Mouse (Mus musculus): ENCODE data around the gene Dusp5.
"Not testable (repeated sequence)": the region's sequence is repeated elsewhere in the genome, so short reads cannot be mapped to it uniquely, and the experiment has no call there.

The Dusp5 gene

DNA sequence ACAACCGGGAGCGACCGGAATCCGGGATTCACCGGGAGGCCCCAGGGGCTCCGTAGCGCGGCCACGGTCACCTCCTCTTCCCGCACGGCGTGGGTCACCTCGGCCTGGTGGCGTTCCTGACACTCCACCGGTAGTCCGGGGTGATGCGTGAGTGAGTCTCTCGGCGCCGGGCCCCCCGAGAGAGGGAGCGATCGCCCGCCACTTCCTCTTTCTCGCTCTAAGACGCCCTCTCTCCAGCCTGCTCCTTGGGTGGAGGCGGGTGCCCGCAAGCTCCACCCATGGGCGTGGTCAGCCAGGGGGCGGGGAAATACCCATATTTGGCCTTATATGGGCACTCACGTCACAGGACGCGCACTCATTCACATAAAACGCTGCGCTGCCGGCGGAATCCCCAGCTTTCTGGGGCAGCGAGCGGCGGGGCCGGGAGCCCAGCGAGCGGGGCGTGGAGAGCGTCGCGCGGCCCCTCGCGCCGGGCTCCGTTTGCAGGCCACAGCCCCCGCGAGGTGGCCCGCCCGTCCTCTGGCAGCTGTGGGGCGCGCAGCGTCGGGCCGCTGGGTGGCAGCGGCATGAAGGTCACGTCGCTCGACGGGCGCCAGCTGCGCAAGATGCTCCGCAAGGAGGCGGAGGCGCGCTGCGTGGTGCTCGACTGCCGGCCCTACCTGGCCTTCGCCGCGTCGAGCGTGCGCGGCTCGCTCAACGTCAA lies at the start of gene Dusp5:
Gene Dusp5, plus strand, starts transcription at position 358 of the 703 bp plus-strand sequence.
- peak; percentile 98 for DNase-seq (ENCODE audit: low read depth, low spot score)

DNA sequence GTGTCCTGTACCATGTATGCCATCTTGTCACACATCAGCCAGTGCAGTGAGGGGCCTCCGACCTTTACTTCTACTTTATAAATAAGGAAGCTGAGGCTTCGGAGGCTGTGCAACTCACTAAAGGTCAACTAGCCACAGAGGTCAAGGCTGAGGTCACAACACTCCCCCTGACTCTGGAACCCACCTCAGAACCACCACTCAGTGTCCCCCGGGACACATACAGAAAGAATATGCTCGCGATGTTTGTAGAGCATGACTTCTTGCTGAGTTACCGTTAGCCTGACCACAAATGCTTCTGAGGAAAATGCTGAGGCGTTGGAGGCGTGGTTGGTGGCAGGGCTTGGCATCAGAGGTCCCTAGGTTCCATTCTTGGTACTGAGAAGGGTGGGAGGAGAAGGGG lies 49.3 kb upstream of the Dusp5 start:
- DNase-seq (ENCODE audit: low read depth, low spot score) = no peak

DNA sequence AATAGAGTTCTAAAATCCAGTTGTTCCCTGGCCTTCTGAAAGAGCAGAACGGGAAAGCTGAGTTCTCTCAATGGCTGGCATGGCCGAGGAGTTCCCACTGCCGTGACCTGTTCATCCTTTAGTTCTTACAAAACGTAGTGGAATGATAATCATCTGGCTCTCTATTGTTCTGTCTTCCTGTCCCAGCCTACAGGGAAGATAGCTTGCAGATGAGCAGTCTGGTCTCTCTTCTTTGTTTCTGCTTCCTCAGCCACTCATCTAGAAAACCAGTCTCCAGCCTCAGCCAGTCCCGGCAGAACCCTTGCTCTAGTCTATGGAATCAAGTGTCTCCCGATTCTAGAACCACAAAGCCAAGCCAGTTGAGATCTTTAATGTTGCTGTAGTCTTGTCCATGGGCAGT lies 46.8 kb upstream of the Dusp5 start:
- no peak for DNase-seq (ENCODE audit: low read depth, low spot score)

DNA sequence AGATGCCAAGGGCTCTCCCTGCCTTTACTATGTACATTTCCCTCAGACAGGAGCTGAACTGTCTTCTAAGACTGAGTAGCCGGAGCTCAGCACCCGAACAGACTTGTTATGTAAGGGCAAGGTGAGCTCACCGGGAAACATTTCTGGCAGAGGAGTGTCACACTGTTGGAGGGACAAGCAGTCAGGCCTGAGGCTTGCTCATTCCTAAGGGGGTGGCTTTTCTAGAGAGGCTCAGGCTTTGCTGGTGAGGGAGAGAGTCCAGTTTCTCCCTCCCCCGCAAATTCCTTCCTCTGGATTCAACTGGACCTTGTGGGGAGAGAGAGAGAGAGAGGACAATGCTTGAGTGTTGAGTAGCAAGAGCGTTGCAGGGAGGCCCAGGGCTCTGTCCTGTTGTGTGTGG lies 46.4 kb upstream of the Dusp5 start:
- peak; percentile 59 for DNase-seq (ENCODE audit: low read depth, low spot score)

DNA sequence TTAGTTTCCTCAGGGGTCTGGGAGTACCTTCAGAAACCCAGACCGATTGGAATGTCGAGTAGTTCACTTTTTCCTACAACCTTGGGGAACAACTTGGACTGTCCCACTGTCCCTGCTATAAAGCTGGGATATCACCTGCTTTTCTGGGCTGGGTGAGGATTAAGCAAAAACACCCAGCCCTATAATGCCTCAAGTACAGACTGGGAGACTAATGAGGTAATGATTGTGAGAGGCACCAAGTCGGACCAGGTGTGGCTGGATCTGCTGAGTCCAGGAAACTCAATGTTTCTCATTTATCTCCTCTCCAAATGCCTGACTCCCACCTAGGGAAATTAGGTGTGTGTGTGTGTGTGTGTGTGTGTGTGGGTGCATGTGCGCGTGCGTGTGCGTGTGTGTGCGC lies 44.9 kb upstream of the Dusp5 start:
- no peak for DNase-seq (ENCODE audit: low read depth, low spot score)

DNA sequence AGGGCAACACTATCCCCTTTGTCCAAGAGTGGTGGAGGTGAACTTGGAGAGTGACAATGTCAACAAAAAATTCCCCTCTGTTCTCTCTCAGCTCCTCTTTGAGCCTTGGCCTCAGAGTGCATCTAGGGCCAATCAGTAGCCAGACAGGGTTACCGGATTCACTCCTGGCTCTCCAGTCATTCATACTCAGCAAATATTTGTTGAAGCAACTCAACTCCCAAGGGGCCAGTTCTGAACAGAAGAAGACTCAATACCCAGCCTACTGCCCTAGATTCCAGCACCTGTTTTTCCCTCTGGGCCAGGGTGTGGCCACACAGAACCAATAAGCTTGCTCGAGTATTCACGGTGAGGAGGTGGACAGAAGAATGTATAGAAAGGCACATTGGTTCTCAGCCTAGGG lies 44.0 kb upstream of the Dusp5 start:
- no peak for DNase-seq (ENCODE audit: low read depth, low spot score)

DNA sequence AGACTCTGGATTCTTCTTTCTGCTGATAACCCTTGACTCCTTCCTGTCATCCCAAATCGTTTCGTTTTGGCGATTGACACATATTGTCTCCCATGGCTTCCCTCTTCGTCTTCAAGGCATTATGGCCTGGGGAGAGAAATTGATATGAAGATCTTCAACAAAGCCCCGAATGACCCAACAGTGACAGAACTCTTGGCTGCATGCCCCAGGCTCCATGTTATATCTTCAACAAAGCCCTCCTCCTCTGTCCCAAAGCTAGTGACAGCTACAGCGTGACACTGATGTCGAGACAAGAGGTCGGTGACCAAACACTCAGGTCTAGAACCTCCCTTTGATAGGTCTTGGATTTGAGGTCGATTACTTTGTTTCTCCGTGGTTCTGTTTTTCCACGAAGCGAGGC lies 39.7 kb upstream of the Dusp5 start:
- DNase-seq (ENCODE audit: low read depth, low spot score) = no peak

DNA sequence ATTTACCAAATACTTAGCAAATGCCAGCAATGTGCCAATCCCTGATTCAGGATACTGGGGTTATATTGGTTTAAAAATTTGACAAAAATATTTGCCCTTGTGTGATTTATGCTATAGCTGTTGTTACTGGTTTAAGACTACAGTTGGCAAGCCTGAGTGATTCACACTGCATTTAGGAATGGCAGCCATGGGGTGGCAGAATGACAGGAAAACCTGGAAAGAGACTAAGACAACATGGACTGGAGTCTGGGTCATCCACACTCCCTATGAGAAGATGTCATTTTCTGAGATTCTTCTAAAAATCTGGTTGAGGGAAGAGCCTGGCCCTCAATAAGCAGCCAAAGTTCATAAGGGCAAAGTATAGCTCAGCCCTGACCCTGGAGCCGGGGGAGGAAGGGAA lies 39.0 kb upstream of the Dusp5 start:
- DNase-seq (ENCODE audit: low read depth, low spot score) = peak; percentile 73

DNA sequence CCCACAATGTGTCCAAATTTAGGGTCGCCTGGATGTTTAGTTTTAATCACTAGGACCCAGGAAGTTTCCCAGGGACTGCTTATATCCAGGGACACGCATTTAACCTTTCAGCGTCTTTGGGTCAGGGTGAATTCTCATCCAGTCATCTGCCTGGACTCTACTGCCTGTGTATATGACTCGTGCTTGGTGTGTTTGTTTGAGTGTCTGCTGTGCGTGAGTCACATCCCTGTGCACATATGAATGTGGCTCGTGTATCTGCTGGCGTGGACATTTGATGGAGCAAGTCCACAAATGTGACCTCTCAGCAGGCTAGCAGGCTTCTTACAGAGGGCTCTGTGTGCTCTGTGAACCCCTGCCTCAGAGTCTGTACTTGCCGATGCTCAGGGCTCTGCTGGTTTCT lies 38.0 kb upstream of the Dusp5 start:
- no peak for DNase-seq (ENCODE audit: low read depth, low spot score)

DNA sequence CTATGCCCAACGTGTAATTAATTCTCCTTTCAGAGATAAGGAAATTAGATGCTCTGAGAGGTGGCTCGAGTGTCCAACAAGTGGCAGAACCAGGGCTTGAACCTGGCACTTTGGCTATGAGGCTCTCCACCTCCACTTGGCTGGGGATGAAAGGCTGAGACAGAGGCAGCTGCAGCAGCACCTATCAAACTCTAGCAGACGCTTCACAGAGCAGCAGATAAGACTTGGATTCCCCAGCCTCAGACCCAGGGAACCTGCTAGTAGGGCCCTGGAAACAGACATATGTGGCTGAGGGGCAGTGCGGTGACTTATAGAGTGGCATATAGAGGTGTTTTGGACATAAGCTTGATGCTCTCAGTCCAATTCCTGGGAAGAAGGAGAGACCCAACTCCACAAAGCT lies 36.4 kb upstream of the Dusp5 start:
- DNase-seq (ENCODE audit: low read depth, low spot score) = no peak

DNA sequence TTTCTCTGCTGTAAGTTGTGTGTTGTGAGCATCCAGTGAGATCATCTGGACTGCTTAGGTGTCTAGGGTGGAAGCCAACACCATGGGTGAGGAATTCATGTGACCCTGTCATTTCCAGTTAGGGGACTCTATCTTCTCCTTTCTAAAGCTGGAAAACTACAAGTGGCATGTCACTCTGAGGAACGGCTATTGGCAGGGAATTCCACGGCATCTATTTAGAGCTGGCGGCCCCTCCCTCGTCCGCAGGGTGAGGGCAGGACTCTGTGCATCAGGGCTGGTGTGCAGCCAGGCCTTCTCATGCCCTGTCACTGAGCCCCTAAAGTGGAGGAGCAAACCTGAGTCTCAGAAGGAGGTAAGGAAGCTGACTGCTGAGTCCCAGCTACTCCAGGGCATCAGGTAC lies 35.0 kb upstream of the Dusp5 start:
- no peak for DNase-seq (ENCODE audit: low read depth, low spot score)

DNA sequence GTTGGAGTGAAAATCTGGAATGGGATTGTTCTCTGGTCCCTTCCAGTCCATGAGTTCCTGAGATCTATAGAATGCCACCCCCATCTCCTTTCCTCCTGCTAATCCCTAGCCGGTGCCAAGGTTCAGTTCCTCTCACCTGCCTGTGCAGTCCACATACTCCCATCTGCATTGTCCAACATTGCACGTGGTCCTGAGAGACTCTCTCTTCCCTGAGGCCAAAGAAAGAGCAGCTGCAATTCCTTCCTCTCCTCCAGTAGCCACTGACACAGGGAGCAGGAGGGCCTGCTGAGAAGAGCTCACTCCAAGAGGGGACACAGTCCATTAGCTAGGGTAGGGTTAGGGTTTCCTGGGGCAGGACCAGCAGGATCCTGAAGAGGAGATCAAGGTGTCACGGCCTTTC lies 31.0 kb upstream of the Dusp5 start:
- DNase-seq (ENCODE audit: low read depth, low spot score) = no peak

DNA sequence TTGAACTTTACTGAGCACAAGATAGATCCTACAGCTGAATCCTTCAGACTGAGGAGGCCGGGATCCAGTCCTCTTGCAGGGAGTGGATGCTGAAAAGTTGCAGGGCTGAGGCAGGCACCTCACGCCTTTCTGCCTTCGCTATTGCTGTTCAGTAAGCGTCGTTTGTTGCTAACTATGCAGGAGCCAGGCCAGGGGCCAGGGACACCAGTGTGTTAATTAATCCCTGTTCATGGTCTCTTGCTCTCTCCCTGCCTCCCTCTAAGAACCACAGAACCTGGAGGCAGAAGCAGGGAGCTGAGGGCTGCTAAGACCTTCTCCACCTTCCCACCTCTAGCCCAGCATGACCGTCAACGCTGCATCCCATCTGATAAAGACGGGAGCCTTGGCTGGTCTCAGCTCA lies 29.9 kb upstream of the Dusp5 start:
- DNase-seq (ENCODE audit: low read depth, low spot score) = no peak

DNA sequence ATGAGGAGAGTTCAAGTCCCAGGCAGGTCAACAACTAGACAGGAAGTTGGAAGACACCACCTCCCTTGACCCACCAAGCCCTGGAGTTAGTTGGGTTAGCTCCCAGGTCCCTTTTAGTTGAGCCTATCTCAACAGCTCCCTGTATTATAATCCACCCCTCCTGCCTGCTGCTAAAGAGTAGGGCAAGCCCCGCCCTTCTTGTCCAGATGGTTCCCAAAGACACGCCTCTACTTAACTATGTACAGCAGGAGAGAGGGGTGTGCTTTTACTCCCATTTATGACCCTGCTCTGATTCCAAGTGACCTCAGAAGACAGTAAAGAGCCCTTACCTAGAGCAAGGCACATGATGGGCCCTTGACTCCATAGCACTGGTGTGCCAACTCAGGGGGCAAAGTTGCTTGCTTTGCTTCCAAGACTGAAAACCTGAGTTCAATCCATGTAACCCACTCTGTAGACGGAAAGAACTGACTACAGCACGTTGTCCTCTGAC lies 29.4 kb upstream of the Dusp5 start:
- no peak for DNase-seq (ENCODE audit: low read depth, low spot score)

DNA sequence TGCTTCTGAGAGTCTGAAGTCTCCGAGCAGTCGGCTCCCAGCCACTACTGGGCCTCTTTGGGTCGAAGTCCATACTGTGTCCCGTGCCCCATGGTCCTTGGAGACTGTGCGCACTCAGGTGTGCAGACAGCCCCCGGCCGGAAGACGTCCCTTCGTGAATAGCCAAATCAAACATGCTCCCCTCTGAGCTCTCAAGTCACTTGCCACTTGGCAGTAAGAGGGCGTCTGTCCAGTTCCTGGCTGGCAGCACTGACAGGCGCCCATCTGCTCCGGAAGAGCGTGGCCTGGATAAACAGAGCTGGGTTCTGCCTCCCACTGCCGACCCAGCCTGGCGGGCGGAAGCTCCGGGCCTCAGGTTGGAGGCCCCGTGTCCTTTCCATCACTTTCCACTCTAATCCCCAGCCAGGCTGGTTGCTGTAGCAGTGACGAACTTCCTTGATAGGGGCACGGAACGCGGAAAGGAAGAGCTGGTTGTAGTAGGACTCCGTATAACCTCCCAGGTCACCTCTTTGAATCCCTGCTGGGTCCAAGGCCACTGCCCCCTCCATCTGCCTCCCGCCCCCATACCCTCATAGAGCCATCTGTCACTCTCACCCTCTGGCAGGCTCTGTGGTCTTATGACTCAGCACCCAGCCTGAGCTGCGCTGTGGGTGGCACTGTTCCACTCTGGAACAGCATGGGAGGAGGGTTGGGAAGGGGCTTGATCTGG lies 28.5 kb upstream of the Dusp5 start:
- DNase-seq (ENCODE audit: low read depth, low spot score) = peak; percentile 99

DNA sequence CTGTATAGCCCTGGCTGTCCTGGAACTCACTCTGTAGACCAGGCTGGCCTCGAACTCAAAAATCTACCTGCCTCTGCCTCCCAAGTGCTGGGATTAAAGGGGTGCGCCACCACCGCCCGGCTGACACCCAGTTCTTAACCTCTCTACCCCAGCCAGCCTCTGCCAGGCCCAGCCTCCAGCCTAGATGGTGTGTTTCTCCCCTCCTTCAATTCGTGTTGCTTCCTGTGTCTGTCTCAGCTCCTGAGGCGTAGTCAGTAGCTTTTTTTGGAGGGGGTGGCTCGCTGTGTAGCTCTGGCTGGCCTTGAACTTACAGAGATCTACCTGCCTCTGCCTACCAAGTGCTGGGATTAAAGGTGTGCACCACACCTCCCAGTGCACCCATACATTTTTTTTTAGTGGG lies 27.7 kb upstream of the Dusp5 start:
- DNase-seq (ENCODE audit: low read depth, low spot score) = not testable (repeated sequence)

DNA sequence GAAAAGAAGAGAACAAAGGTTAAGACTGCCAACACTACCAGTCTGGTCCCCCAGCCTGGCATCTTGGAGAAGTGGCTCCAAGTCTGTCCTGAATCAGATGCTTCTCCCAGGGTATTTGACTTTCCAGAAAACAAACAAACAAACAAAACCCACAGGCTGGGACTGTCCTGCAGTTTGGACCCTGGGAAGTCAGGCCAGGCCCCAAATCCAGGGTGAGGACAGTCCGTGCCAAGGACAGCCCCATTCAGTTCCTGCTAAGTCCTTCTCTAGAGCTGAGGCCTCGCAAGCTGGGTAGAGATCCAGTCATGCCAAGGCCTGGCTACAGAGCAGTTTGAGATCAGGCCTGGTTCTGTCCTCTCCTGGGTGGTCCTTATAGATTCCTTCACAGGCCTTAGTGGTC lies 27.1 kb upstream of the Dusp5 start:
- DNase-seq (ENCODE audit: low read depth, low spot score) = no peak

DNA sequence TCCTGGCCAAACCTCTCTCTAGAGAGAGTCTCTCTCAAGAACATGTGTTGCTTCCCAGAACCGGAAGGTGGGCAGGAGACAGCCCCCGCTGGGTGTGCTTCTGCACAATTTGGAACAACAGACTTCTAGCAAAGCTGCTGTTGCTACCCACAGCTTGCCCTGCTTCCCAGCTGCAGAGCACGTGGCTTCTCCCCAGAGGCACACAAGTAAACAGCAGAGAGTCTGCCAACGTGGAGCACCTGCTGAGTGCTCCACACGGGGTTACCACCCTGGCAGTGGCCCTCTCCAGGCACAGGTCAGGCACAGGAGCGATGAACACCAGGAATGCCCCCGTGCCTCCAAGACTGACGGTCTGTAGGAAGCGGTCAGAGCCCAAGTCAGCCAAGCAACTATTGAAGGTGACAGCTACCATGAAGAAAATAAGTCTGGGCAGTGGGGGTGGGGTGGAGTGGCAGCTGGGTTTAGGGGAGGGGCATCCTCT lies 26.0 kb upstream of the Dusp5 start:
- DNase-seq (ENCODE audit: low read depth, low spot score) = peak; percentile 87

DNA sequence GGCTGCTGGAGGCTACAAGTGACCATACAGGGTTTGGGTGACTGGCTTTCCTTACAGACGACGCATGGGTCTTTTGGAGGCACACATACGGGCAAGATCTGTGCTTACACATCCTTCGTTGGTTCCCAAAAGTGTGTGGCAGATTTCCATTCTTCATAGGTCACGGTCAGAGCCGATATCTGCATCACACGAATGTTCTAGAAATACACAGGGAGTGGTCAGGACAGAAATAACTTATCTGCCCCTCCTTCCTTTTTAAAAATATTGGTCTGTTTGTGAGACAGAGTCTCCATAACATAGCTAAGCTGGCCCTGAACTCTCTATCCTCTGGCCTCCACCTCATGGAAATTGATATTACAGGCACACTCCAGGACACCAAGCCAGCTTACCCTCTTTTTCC lies 24.7 kb upstream of the Dusp5 start:
- no peak for DNase-seq (ENCODE audit: low read depth, low spot score)

DNA sequence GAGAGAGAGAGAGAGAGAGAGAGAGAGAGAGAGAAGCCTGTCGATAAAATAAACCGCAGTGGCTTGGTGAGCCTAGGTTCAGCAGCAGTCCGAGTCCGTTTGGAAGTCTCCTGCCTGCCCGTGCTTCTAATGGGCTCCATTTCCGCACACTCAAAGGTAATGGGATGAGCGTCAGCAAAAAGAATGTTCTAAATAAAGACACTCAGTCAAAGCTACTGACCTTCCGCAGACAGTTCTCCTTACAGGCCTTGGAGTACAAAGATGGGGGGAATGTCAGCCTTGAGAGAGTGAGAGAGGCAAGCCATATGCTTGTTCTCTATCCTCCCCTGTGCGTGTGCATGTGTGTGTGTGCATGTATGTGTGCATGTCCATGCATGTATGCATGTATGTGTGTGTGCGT lies 23.2 kb upstream of the Dusp5 start:
- DNase-seq (ENCODE audit: low read depth, low spot score) = no peak

DNA sequence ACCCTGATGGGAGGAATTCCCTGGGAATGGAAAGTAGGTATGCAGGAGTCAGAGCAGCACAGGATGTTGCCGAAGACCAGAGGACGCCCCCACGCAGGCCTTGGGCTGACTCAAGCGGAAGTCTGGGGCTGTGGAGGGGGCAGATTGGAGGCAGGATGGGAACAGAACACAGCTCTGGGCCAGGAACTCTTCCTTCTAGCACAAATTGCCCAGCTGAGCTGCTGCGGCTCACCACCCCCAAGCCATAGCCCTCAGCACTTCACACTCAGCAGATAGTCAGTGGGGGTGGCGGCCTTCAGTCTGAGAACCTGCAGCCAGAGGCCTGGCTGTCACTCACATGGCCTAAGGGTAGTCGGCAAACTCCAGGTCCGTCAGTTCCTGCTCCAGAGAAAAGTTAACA lies 21.4 kb upstream of the Dusp5 start:
- peak; percentile 76 for DNase-seq (ENCODE audit: low read depth, low spot score)

DNA sequence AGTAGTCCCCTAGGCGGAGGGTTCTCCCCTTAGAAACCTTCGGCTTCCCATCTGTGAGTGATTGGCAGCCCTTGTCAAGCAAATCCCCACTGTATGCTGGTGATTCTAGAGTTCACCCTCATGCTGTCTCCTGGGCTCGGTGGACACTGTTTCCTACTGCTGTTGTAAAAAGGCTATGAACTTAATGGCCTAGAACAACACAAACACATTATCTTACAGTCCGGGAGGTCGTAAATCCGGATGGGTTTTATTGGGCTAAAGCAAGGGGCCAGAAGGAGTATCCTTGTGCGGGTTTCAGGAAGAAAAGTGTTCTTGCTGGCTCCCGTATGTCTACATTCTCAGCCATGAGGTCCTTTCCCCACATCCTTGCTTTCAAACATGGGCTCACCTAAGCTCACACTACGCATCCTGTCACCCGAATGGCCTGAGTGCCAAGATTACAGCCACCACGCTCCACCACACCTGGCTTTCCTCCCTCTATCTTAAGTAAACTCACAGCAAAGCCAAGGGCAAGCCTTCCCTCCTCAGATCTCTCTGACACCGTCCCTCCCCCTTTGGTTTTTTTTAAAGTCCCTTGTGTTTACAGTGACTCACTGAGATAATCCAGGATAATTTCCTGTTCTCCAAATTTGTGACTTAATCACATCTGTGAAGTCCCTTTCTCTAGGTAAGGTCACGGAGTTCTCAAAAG lies 17.5 kb upstream of the Dusp5 start:
- DNase-seq (ENCODE audit: low read depth, low spot score) = no peak
